Mouse (Mus musculus) embryonic facial prominence, embryonic 12.5 days (tissue): ENCODE measurements around the gene Fyn. TPM values are rescaled to one million over a fixed set of nuclear protein-coding genes. Genes with fewer than 3 reads are reported as not detected.

Experiments used
- ATAC-seq: fragments of 200-750 bp; cut with Nextera tagmentation; 2 replicates; pipeline ENCODE4 v1.8.0; 2017; ENCODE audit not compliant: insufficient number of reproducible peaks, insufficient read depth, low FRiP score, low TSS enrichment
- H3K27ac ChIP-seq: fragments of 300-500 bp; sonication (generic); 2 replicates; pipeline ENCODE4 v1.5.1; 2016; ENCODE audit warnings: mild to moderate bottlenecking
- H3K27me3 ChIP-seq: fragments of 300-500 bp; sonication (generic); 2 replicates; pipeline ENCODE4 v1.6.1; 2016; ENCODE audit warnings: mild to moderate bottlenecking, moderate library complexity
- H3K36me3 ChIP-seq: fragments of 300-500 bp; sonication (generic); 2 replicates; pipeline ENCODE4 v1.6.1; 2016; ENCODE audit warnings: mild to moderate bottlenecking
- H3K4me1 ChIP-seq: fragments of 300-500 bp; sonication (generic); 2 replicates; pipeline ENCODE4 v1.6.1; 2016
- H3K4me2 ChIP-seq: fragments of 300-500 bp; sonication (generic); replicated peaks from 2 replicates; pipeline ENCODE4 v1.6.1; 2016; ENCODE audit warnings: mild to moderate bottlenecking, moderate library complexity
- H3K4me3 ChIP-seq: fragments of 300-500 bp; sonication (generic); 2 replicates; pipeline ENCODE4 v1.5.1; 2016; ENCODE audit warnings: mild to moderate bottlenecking
- H3K9ac ChIP-seq: fragments of 300-500 bp; sonication (generic); 2 replicates; pipeline ENCODE4 v1.6.1; 2016; ENCODE audit warnings: mild to moderate bottlenecking, moderate library complexity
- H3K9me3 ChIP-seq: fragments of 300-500 bp; sonication (generic); 2 replicates; pipeline ENCODE4 v1.6.1; 2016; ENCODE audit warnings: mild to moderate bottlenecking, moderate library complexity
- WGBS: fragments of 180-500 bp; shearing (Covaris S2); methylation state at CpG from one replicate; pipeline ENCODE4 v1.1.7; 2016; 5-methylcytosine and 5-hydroxymethylcytosine counted together
- polyA plus RNA-seq: library from polyadenylated mRNA; unstranded; fragments of >200 nt; fragmentation: Nextera tagmentation; extraction: Ambion mirVana; gene quantifications from 2 replicates; pipeline ENCODE4 v1.2.1, GENCODE M21; 2016

Gene Fyn
- polyA plus RNA-seq, 1 experiment from 2014 or later, result 41.8 TPM

DNA sequence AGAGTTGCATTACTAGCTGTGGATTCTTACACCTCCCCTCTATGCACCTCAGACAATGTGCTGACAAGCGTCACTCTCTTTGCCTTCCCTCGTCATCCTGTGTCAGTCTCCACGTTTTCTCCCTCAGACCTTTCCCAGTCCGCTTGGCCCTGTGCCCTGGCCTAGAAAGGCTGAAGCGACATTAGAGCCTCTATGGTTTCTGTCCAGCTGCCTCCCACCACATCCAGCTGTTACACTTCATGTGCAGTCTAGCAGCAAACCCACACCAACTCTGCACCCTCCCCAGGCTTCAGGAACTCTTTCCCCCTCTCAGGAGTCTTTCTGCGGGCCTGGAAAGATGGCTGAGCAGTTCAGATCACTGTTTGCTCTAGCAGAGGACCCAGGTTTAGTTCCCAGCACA is 98.7 kb downstream of the Fyn start:
- peaks cover 13% of the 10 kb centered on the region; the same call in 1 of the 2 replicates for H3K4me1 ChIP-seq
- H3K27ac ChIP-seq, result no peak overlapping the region
- no peak overlapping the region for H3K4me2 ChIP-seq
- WGBS, result 77% methylated on average over 6 of the region's 6 CpGs
- no peak overlapping the region for H3K4me3 ChIP-seq
- H3K27me3 ChIP-seq, result no peaks in the 10 kb centered on the region
- no peak overlapping the region for H3K9ac ChIP-seq
- H3K36me3 ChIP-seq, result no peaks in the 10 kb centered on the region
- H3K9me3 ChIP-seq, result no peaks in the 10 kb centered on the region
- ATAC-seq, result no peak

DNA sequence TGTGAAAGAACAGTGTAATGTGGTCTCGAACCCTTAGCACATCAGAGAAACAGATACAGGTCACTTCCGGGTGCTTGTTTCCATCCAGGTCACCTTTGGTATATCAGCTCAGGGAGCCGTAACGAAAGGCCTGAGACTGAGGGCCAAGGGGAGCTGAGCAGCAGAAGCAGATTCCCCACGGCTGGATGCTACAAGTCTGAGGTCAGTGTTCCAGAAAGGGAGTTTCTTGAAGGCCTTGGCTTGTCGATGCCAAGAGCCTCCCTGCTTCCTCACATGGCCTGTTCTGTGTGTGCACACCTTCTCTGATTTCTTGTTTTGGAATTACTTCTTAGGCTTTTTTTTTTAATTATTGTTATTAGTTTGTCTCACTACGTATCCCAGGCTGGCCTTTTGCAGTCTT is 99.2 kb downstream of the Fyn start:
- no peak overlapping the region for H3K27ac ChIP-seq
- H3K4me1 ChIP-seq, result peaks cover 9% of the 10 kb centered on the region; the same call in 1 of the 2 replicates
- no peak for ATAC-seq
- no peak overlapping the region for H3K4me3 ChIP-seq
- whole genome bisulfite sequencing, result 86% methylated on average over 7 of the region's 7 CpGs
- no peaks in the 10 kb centered on the region for H3K9me3 ChIP-seq
- no peak overlapping the region for H3K4me2 ChIP-seq
- H3K27me3 ChIP-seq, result no peaks in the 10 kb centered on the region
- no peaks in the 10 kb centered on the region for H3K36me3 ChIP-seq
- H3K9ac ChIP-seq, result no peak overlapping the region

DNA sequence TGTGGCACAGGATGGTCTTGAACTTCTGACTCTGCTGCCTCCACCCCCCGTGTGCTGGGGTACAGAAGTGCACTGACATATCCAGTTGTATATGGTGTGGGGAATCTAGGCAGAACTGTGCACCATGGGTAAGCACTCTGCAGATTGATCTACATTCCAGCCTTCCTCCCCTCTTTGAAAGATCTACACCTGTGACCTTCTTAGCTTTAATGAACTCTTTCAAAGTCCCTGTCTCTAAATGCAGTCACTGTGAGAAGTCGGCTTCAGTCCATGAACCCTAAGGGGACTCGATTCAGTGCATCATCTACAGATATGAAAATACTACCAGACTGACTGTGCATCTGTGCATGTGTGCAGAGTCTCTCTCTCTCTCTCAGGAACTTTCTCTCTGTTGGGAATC is 99.9 kb downstream of the Fyn start:
- Histone ChIP-seq H3K4me1 (peaks cover 5% of the 10 kb centered on the region; the same call in 1 of the 2 replicates), H3K9ac (no peak overlapping the region), H3K9me3 (no peaks in the 10 kb centered on the region), H3K27ac (no peak overlapping the region), H3K36me3 (no peaks in the 10 kb centered on the region), H3K27me3 (no peaks in the 10 kb centered on the region), H3K4me3 (no peak overlapping the region), H3K4me2 (no peak overlapping the region)
- WGBS, result 90% methylated on average over 3 of the region's 3 CpGs
- no peak for ATAC-seq

DNA sequence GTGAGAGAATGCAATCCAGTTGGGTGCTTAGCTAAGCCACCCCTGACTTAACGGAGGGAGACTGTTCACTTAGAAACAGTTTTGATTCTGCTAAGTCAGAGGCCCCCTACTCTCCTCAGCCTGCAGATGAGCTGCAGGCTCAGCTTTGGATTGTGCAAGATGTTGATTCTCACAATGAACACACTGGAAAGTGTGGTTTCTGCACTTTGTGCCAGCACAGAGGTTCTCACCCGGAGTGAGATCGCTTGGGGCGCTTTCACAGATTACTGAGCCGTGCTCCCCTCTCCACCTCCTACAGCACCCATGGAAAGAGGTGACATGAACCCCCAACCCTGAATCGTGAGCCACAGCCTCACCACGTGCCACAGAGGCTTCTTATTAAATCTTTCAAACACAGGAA is 100.7 kb downstream of the Fyn start:
- Histone ChIP-seq H3K27ac (no peak overlapping the region), H3K4me3 (no peak overlapping the region), H3K4me1 (peaks cover 5% of the 10 kb centered on the region; the same call in 1 of the 2 replicates), H3K36me3 (no peaks in the 10 kb centered on the region), H3K4me2 (no peak overlapping the region), H3K27me3 (no peaks in the 10 kb centered on the region), H3K9ac (no peak overlapping the region), H3K9me3 (no peaks in the 10 kb centered on the region)
- 81% methylated on average over 7 of the region's 7 CpGs for WGBS
- ATAC-seq, result no peak

DNA sequence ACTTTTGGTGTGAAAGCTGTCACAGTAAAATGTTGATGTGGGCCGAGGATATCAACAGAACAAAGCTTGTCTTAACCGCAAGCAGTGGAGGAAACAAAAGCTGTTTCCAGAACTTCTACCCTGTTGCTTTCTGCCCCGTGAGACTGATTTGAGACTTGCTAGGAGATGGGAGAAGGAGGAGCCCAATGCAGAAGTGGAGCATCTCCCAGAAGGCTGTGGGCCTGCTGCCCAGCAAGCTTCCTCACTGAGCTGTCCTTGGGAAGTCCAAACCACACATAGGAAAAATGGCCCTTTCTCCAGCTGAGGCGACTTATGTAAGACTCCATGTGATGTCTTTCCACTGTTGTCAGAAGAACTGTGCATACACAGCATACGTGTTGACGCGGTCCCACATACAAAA is 101.7 kb downstream of the Fyn start:
- Histone ChIP-seq H3K9ac (no peak overlapping the region), H3K4me2 (no peak overlapping the region), H3K4me3 (no peak overlapping the region), H3K27ac (no peak overlapping the region), H3K4me1 (peaks cover 5% of the 10 kb centered on the region; the same call in 1 of the 2 replicates), H3K36me3 (no peaks in the 10 kb centered on the region), H3K27me3 (no peaks in the 10 kb centered on the region), H3K9me3 (no peaks in the 10 kb centered on the region)
- WGBS, result 87% methylated on average over 7 of the region's 7 CpGs
- no peak for ATAC-seq

DNA sequence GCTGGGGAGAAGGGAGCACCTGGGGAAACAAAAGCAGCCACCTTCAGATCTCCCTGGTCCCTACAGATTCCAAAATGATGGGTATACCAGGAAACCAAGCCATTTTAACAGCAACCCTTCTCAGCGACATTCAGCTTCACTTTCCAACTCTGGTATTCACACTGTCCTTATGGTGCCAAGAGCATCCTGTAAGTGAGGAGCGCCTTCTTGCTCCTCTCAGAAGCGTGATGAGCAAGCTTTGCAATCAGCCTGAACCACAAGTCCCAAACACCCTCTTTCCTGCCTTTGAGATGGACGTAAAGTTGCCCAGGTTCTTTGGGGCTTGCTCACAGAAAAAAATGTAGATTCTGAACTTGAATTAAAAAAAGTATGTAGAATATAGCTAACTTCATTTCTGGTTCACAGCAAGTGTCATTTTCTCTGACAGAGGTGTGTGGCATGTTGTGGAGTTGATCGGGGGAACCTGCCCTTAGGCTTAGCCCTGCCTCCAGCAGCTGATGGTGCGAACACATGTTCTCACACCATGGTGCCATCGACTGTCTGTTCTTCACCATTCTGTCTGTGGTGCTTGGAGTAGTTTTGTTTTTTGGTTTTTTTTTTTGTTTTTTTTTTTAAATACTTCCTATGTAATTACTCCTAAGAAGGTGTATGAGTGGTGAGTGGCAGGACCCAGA is 102.5 kb downstream of the Fyn start:
- 79% methylated on average over 7 of the region's 7 CpGs for WGBS
- no peak overlapping the region for H3K4me3 ChIP-seq
- peaks cover 5% of the 10 kb centered on the region; the same call in 1 of the 2 replicates for H3K4me1 ChIP-seq
- H3K27ac ChIP-seq, result no peak overlapping the region
- no peak overlapping the region for H3K4me2 ChIP-seq
- no peaks in the 10 kb centered on the region for H3K9me3 ChIP-seq
- no peaks in the 10 kb centered on the region for H3K36me3 ChIP-seq
- no peak for ATAC-seq
- no peaks in the 10 kb centered on the region for H3K27me3 ChIP-seq
- H3K9ac ChIP-seq, result no peak overlapping the region

DNA sequence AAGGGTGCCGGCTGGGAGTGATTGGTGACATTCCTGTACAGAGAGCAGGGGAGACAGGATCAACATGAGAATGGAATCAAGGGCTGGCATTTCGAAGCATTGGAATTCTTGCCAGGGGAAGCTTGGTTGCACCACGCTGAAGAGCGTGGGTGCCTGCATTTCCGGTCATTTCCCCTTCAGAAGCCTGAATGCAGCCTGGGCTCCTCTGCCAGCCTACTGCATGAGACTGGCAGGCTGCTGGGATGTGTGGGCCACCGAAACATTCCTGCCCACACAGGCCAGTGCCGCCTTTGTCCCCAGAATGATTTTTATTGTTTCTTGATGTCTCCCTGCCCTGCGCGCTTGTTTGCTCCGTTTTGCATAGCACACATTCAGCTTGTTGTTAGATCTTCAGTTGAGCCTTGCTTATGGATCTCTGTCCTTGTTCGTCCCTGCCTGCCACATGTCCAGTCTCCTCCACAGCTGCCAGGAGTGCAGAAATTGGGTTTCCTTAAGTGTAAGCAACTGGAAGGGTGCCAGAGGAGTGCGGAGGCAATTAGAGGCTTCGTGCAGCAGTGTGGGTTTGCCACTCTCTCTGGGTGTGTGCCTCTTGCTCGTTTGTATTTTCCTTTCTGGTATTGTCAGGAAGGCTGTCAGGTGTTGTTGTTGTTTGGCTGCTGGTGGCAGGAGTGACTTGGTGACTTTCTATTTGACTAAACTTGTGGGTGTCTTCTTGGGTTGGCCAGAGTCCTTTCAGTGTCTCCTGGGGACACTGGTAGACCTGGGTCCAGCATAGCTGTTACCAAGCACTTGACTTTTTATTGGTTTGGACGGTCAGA is 103.3 kb downstream of the Fyn start:
- no peak for ATAC-seq
- no peak overlapping the region for H3K4me2 ChIP-seq
- H3K27ac ChIP-seq, result no peak overlapping the region
- H3K9me3 ChIP-seq, result no peaks in the 10 kb centered on the region
- H3K4me3 ChIP-seq, result no peak overlapping the region
- no peaks in the 10 kb centered on the region for H3K27me3 ChIP-seq
- WGBS, result 72% methylated on average over 15 of the region's 15 CpGs
- peaks cover 5% of the 10 kb centered on the region; the same call in 1 of the 2 replicates for H3K4me1 ChIP-seq
- H3K36me3 ChIP-seq, result no peaks in the 10 kb centered on the region
- no peak overlapping the region for H3K9ac ChIP-seq

DNA sequence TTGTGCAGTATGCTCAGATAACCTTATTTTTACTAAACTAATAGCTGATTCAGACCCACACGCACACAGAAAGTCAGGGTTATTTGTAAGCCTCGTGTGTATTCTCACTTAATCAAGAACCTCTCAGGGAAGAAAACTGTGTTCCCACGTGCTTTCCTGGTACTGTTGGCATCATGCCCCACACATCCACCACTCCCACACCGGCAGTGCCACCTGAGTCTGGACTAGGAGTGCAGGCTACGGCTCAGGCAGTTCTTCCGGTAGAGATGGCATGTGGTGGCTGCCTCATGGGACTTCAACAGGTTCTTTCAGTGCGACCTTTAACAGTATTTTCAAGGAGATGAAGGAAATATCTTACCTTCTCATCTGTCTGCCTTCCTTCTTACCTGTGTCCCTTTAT is 104.3 kb downstream of the Fyn start:
- Histone ChIP-seq H3K4me1 (peaks cover 5% of the 10 kb centered on the region; the same call in 1 of the 2 replicates), H3K36me3 (no peaks in the 10 kb centered on the region), H3K4me2 (no peak overlapping the region), H3K9me3 (no peaks in the 10 kb centered on the region), H3K9ac (no peak overlapping the region), H3K27me3 (no peaks in the 10 kb centered on the region), H3K27ac (no peak overlapping the region), H3K4me3 (no peak overlapping the region)
- ATAC-seq, result no peak
- WGBS, result 84% methylated on average over 7 of the region's 7 CpGs

DNA sequence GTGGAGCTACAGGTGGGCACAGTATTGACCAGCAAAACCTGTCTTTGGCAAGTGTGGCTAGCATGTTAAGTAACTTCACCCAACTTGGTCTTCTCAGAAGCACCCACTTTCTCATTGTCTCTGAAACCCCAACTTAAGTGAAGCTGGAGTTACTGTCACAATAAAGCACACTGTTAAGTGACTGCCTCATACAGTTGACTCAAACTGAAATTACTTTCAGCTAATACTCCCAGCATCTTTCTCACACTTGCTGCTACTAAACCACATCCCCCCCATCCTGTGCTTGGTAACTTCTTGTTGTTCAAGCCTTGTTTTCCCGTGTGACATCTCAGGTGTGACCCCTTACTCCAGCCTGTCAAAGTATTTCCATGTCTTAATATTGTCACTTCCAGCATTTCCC is 110.7 kb downstream of the Fyn start:
- Histone ChIP-seq H3K27me3 (no peaks in the 10 kb centered on the region), H3K36me3 (no peaks in the 10 kb centered on the region), H3K4me1 (peaks cover 5% of the 10 kb centered on the region), H3K27ac (no peak overlapping the region), H3K9me3 (no peaks in the 10 kb centered on the region), H3K4me2 (no peak overlapping the region), H3K9ac (no peak overlapping the region), H3K4me3 (no peak overlapping the region)
- 76% methylated on average over 1 of the region's 1 CpGs for WGBS
- no peak for ATAC-seq

DNA sequence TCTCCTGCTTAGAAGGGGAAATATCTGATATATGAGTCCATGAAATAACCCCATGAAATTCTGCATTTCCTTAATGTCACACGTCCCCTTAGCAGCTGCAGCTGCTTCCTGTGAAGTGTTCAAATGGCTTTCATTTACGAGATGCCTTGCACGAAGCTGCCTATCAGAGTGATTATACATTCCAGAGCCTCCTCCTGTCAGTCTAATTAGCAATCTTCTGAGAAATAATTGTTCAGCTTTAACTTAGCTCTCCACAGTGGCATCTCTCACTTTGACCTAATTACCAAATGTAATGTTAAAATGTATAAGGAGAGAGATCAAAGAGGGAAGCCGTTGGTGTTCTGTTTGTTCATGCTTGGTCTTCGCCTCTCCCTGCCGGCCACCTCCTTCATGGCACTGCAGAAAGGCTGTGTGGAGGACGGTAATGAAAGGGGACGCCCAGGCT is 115.7 kb downstream of the Fyn start:
- Histone ChIP-seq H3K4me1 (peaks cover 39% of the 10 kb centered on the region), H3K27me3 (no peaks in the 10 kb centered on the region), H3K9me3 (no peaks in the 10 kb centered on the region), H3K36me3 (no peaks in the 10 kb centered on the region), H3K27ac (no peak overlapping the region), H3K4me3 (no peak overlapping the region), H3K9ac (no peak overlapping the region; the same call in 1 of the 2 replicates), H3K4me2 (no peak overlapping the region)
- ATAC-seq, result no peak
- 18% methylated on average over 8 of the region's 8 CpGs for WGBS

DNA sequence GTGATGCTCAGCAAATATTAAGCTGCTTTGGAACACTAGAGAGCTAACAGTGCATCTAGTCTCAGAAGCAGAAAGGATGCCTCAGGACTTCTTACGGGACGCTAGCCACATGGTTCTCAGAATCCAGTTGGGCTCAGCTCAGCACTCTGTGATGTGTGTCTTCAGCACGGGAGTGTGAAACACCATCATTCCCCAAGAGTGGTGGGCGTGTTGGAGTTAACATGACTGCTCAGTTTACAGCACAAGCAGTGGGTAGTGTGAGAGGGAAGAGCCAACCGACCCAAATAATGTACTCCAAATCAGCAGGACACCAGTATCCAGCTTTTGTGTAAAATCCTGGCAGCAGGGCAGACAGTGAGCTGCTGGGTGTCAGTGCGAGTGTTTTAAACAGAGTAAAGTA is 116.2 kb downstream of the Fyn start:
- ATAC-seq, result no peak
- 46% methylated on average over 6 of the region's 6 CpGs for WGBS
- no peak overlapping the region for H3K27ac ChIP-seq

DNA sequence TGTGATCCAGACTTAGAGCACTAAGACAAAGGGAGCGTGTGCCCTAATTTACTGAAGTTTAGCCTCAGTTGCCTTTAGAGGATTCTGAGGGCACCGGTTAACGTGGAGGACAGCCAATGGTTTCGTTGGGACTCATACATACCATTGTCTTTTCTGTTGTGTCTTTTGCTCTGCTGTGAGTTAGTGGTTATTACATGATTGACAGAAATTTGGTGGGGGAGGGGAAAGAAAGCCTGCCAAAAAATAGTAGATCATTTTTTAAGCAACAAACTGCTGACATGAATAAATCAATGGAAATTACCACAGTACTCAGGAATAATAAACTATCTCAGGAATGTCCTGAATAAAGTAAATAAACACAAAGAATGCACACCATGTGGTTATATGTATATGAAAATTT is 117.3 kb downstream of the Fyn start:
- peaks cover 39% of the 10 kb centered on the region for H3K4me1 ChIP-seq
- no peaks in the 10 kb centered on the region for H3K27me3 ChIP-seq
- H3K4me2 ChIP-seq, result no peak overlapping the region
- H3K4me3 ChIP-seq, result no peak overlapping the region
- no peak for ATAC-seq
- H3K36me3 ChIP-seq, result no peaks in the 10 kb centered on the region
- H3K9me3 ChIP-seq, result no peaks in the 10 kb centered on the region
- no peak overlapping the region for H3K9ac ChIP-seq
- no peak overlapping the region for H3K27ac ChIP-seq
- WGBS, result 76% methylated on average over 4 of the region's 4 CpGs

More for the DNA sequence above, 116.2 kb downstream of the Fyn start:
- no peaks in the 10 kb centered on the region for H3K27me3 ChIP-seq
- H3K9ac ChIP-seq, result no peak overlapping the region; the same call in 1 of the 2 replicates
- no peak overlapping the region for H3K4me2 ChIP-seq
- H3K4me1 ChIP-seq, result peaks cover 39% of the 10 kb centered on the region
- H3K36me3 ChIP-seq, result no peaks in the 10 kb centered on the region
- H3K4me3 ChIP-seq, result no peak overlapping the region
- H3K9me3 ChIP-seq, result no peaks in the 10 kb centered on the region
